Mouse (Mus musculus) hindbrain, embryonic 12.5 days (tissue): ENCODE results near the gene Hbb-bt. TPM values are rescaled to one million over a fixed set of nuclear protein-coding genes. Genes with fewer than 3 reads are reported as not detected.
"Not testable (repeated sequence)": the region's sequence is repeated elsewhere in the genome, so short reads cannot be mapped to it uniquely, and the experiment has no call there.

Experiments used
- ATAC-seq: fragments of 200-750 bp; cut with Nextera tagmentation; 2 replicates; pipeline ENCODE4 v1.8.0; 2017; ENCODE audit warnings: moderate TSS enrichment; ENCODE audit not compliant: low FRiP score
- H3K27ac ChIP-seq: fragments of 300-500 bp; sonication (generic); 2 replicates; pipeline ENCODE4 v1.5.1; 2016; ENCODE audit warnings: mild to moderate bottlenecking
- H3K27me3 ChIP-seq: fragments of 300-500 bp; sonication (generic); 2 replicates; pipeline ENCODE4 v1.6.1; 2016; ENCODE audit warnings: mild to moderate bottlenecking
- H3K36me3 ChIP-seq: fragments of 300-500 bp; sonication (generic); 2 replicates; pipeline ENCODE4 v1.6.1; 2016; ENCODE audit warnings: mild to moderate bottlenecking
- H3K4me1 ChIP-seq: fragments of 300-500 bp; sonication (generic); 2 replicates; pipeline ENCODE4 v1.6.1; 2016
- H3K4me2 ChIP-seq: fragments of 300-500 bp; sonication (generic); replicated peaks from 2 replicates; pipeline ENCODE4 v1.6.1; 2016; ENCODE audit warnings: mild to moderate bottlenecking
- H3K4me3 ChIP-seq: fragments of 300-500 bp; sonication (generic); 2 replicates; pipeline ENCODE4 v1.5.1; 2016; ENCODE audit warnings: mild to moderate bottlenecking
- H3K9ac ChIP-seq: fragments of 300-500 bp; sonication (generic); 2 replicates; pipeline ENCODE4 v1.6.1; 2016; ENCODE audit warnings: mild to moderate bottlenecking, moderate library complexity
- H3K9me3 ChIP-seq: fragments of 300-500 bp; sonication (generic); replicated peaks from 2 replicates; pipeline ENCODE4 v1.6.1; 2016; ENCODE audit warnings: mild to moderate bottlenecking
- WGBS: fragments of 180-500 bp; shearing (Covaris S2); methylation state at CpG from one replicate; pipeline ENCODE4 v1.1.7; 2016; 5-methylcytosine and 5-hydroxymethylcytosine counted together
- polyA plus RNA-seq: library from polyadenylated mRNA; unstranded; fragments of >200 nt; fragmentation: Nextera tagmentation; extraction: Ambion mirVana; gene quantifications from 2 replicates; pipeline ENCODE4 v1.2.1, GENCODE M21; 2016

Hbb-bt gene
- polyA plus RNA-seq: 799 and 940 TPM in 2 replicates

- Histone ChIP-seq H3K27me3 (no peaks in the 10 kb centered on the region), H3K4me2 (no peak within 1 kb of the TSS), H3K9ac (no peak within 1 kb of the TSS), H3K4me3 (no peak within 1 kb of the TSS), H3K36me3 (no peaks in the 10 kb centered on the region), H3K4me1 (no peaks in the 10 kb centered on the region), H3K27ac (no peak within 1 kb of the TSS), H3K9me3 (no peaks in the 10 kb centered on the region)
- 88% methylated on average over 3 of the region's 3 CpGs for WGBS
- no peak for ATAC-seq
Measured at GRCm38 (mm10) chr7:103813766-103814165, at the start of gene Hbb-bt. Gene Hbb-bt, minus strand, starts transcription at chr7:103813996.

GRCm38 (mm10) chr7:103861531-103861930, 47.7 kb upstream of the Hbb-bt start:
- H3K4me2 ChIP-seq: no peak overlapping the region
- no peak for ATAC-seq
- H3K9ac ChIP-seq: no peak overlapping the region
- no peak overlapping the region for H3K27ac ChIP-seq
- H3K27me3 ChIP-seq: no peaks in the 10 kb centered on the region
- no peaks in the 10 kb centered on the region for H3K36me3 ChIP-seq
- H3K4me3 ChIP-seq: no peak overlapping the region
- H3K4me1 ChIP-seq: no peaks in the 10 kb centered on the region
- no peaks in the 10 kb centered on the region for H3K9me3 ChIP-seq
- 82% methylated on average over 3 of the region's 3 CpGs for WGBS

GRCm38 (mm10) chr7:103860855-103861254, 47.1 kb upstream of the Hbb-bt start:
- WGBS: 65% methylated on average over 1 of the region's 1 CpGs
- Histone ChIP-seq H3K36me3 (no peaks in the 10 kb centered on the region), H3K27me3 (no peaks in the 10 kb centered on the region), H3K4me3 (no peak overlapping the region), H3K4me1 (no peaks in the 10 kb centered on the region), H3K9me3 (no peaks in the 10 kb centered on the region), H3K4me2 (no peak overlapping the region), H3K9ac (no peak overlapping the region), H3K27ac (no peak overlapping the region)
- ATAC-seq: no peak

- Histone ChIP-seq H3K4me3 (no peak overlapping the region), H3K4me1 (no peaks in the 10 kb centered on the region), H3K9ac (no peak overlapping the region), H3K27ac (no peak overlapping the region), H3K36me3 (no peaks in the 10 kb centered on the region), H3K4me2 (no peak overlapping the region), H3K27me3 (no peaks in the 10 kb centered on the region), H3K9me3 (no peaks in the 10 kb centered on the region)
- 69% methylated on average over 2 of the region's 2 CpGs for WGBS
- no peak for ATAC-seq
Measured at GRCm38 (mm10) chr7:103859076-103859475, 45.3 kb upstream of the Hbb-bt start.

GRCm38 (mm10) chr7:103854669-103855068, 40.9 kb upstream of the Hbb-bt start:
- Histone ChIP-seq H3K9me3 (no peaks in the 10 kb centered on the region), H3K36me3 (no peaks in the 10 kb centered on the region), H3K4me3 (no peak overlapping the region), H3K27me3 (no peaks in the 10 kb centered on the region), H3K27ac (no peak overlapping the region), H3K9ac (no peak overlapping the region), H3K4me2 (no peak overlapping the region), H3K4me1 (no peaks in the 10 kb centered on the region)
- 77% methylated on average over 1 of the region's 1 CpGs for WGBS
- ATAC-seq: no peak

- WGBS: 62% methylated on average over 2 of the region's 2 CpGs
Measured at GRCm38 (mm10) chr7:103853090-103853489, 39.3 kb upstream of the Hbb-bt start, which contains the start of gene Hbb-y. Gene Hbb-y, minus strand, starts transcription at chr7:103853216.

GRCm38 (mm10) chr7:103844525-103845325, 30.9 kb upstream of the Hbb-bt start:
- H3K27ac ChIP-seq: no peak overlapping the region
- no peaks in the 10 kb centered on the region for H3K27me3 ChIP-seq
- H3K9ac ChIP-seq: no peak overlapping the region
- no peak overlapping the region for H3K4me2 ChIP-seq
- WGBS: 38% methylated on average over 1 of the region's 2 CpGs
- ATAC-seq: no peak
- no peaks in the 10 kb centered on the region for H3K36me3 ChIP-seq
- no peaks in the 10 kb centered on the region for H3K4me1 ChIP-seq
- H3K4me3 ChIP-seq: no peak overlapping the region
- H3K9me3 ChIP-seq: no peaks in the 10 kb centered on the region

More at GRCm38 (mm10) chr7:103853090-103853489, 39.3 kb upstream of the Hbb-bt start, which contains the start of gene Hbb-y:
- Histone ChIP-seq H3K4me1 (no peaks in the 10 kb centered on the region), H3K27me3 (no peaks in the 10 kb centered on the region), H3K4me2 (no peak within 1 kb of the TSS), H3K9me3 (no peaks in the 10 kb centered on the region), H3K4me3 (no peak within 1 kb of the TSS), H3K9ac (no peak within 1 kb of the TSS), H3K27ac (no peak within 1 kb of the TSS), H3K36me3 (no peaks in the 10 kb centered on the region)
- ATAC-seq: no peak

- Histone ChIP-seq H3K4me3 (no peak within 1 kb of the TSS), H3K27me3 (no peaks in the 10 kb centered on the region), H3K4me2 (no peak within 1 kb of the TSS), H3K36me3 (no peaks in the 10 kb centered on the region), H3K9me3 (no peaks in the 10 kb centered on the region), H3K4me1 (no peaks in the 10 kb centered on the region), H3K9ac (no peak within 1 kb of the TSS), H3K27ac (no peak within 1 kb of the TSS)
- no peak for ATAC-seq
- WGBS: 94% methylated on average over 2 of the region's 2 CpGs
Measured at GRCm38 (mm10) chr7:103843034-103843433, 29.2 kb upstream of the Hbb-bt start, which contains the start of gene Hbb-bh1. Gene Hbb-bh1, minus strand, starts transcription at chr7:103843164.

- H3K9ac ChIP-seq: no peak within 1 kb of the TSS
- ATAC-seq: no peak
- no peak within 1 kb of the TSS for H3K4me2 ChIP-seq
- H3K27me3 ChIP-seq: no peaks in the 10 kb centered on the region
- no peak within 1 kb of the TSS for H3K4me3 ChIP-seq
- H3K27ac ChIP-seq: no peak within 1 kb of the TSS
- 67% methylated on average over 3 of the region's 3 CpGs for WGBS
- H3K36me3 ChIP-seq: no peaks in the 10 kb centered on the region
- no peaks in the 10 kb centered on the region for H3K4me1 ChIP-seq
- no peaks in the 10 kb centered on the region for H3K9me3 ChIP-seq
Measured at GRCm38 (mm10) chr7:103840268-103840667, 26.5 kb upstream of the Hbb-bt start, which contains the start of gene Hbb-bh2. Gene Hbb-bh2, minus strand, starts transcription at chr7:103840520.

GRCm38 (mm10) chr7:103827808-103828207, 14.0 kb upstream of the Hbb-bt start, which contains the start of gene Hbb-bs:
Gene Hbb-bs, minus strand, starts transcription at chr7:103828096.
- no peaks in the 10 kb centered on the region for H3K27me3 ChIP-seq
- peak; percentile 26; the same call in 1 of the 2 replicates for ATAC-seq
- no peak within 1 kb of the TSS for H3K4me2 ChIP-seq
- H3K36me3 ChIP-seq: no peaks in the 10 kb centered on the region
- H3K27ac ChIP-seq: no peak within 1 kb of the TSS
- 91% methylated on average over 4 of the region's 4 CpGs for WGBS
- H3K4me1 ChIP-seq: no peaks in the 10 kb centered on the region
- no peaks in the 10 kb centered on the region for H3K9me3 ChIP-seq
- no peak within 1 kb of the TSS for H3K4me3 ChIP-seq
- H3K9ac ChIP-seq: no peak within 1 kb of the TSS

GRCm38 (mm10) chr7:103827139-103827538, 13.3 kb upstream of the Hbb-bt start:
- H3K4me2 ChIP-seq, ATAC-seq, H3K4me3 ChIP-seq, H3K9me3 ChIP-seq, H3K36me3 ChIP-seq, H3K4me1 ChIP-seq, H3K27ac ChIP-seq, H3K27me3 ChIP-seq, H3K9ac ChIP-seq: not testable (repeated sequence)
- no CpG with 5 or more reads among the region's 2 CpGs for WGBS

GRCm38 (mm10) chr7:103826255-103826887, 12.6 kb upstream of the Hbb-bt start:
- Histone ChIP-seq H3K27ac (no peak overlapping the region), H3K27me3 (no peaks in the 10 kb centered on the region), H3K9me3 (no peaks in the 10 kb centered on the region), H3K4me2 (no peak overlapping the region), H3K9ac (no peak overlapping the region), H3K4me3 (no peak overlapping the region), H3K36me3 (no peaks in the 10 kb centered on the region), H3K4me1 (no peaks in the 10 kb centered on the region)
- 66% methylated on average over 3 of the region's 3 CpGs for WGBS
- ATAC-seq: no peak
